ENCODE assay signal across 8 mouse cellular contexts in genomic region chr10:128410560-128410845, GRCm38 (mm10). TPM values are rescaled to one million over a fixed set of nuclear protein-coding genes. Genes with fewer than 3 reads are reported as not detected.
DNase-seq lines count a peak whose midpoint lies in the region; ATAC-seq and TF ChIP-seq lines count a peak whose summit lies in the region.

No protein-coding gene starts in this region.

- intact Hi-C loops in heart, postnatal 10 days (cut with DNase I): loop anchor here (2.0 kb wide), 2 partner anchors 32 to 126 kb away; no protein-coding TSS in a partner anchor

- DNase-seq in heart, postnatal 10 days: no peak
- no peak for DNase-seq in spleen, postnatal 4 days (ENCODE audit: low spot score in 2 of 2)
- no peak for DNase-seq in urinary bladder, adult 2 months (ENCODE audit: low spot score)
- no peak for DNase-seq in cerebellum, adult 11-12 months

- TF ChIP-seq EP300 in ES-Bruce4 (IDR thresholded peaks at IDR 0.05; ENCODE audit: insufficient read depth, low read depth, low read length): no peak

- 24% methylated on average over 4 of the region's 4 CpGs for WGBS in heart, embryonic 14.5 days
- WGBS in forebrain, embryonic 16.5 days: 25% methylated on average over 4 of the region's 4 CpGs
- 17% methylated on average over 4 of the region's 4 CpGs for WGBS in liver, embryonic 15.5 days (ENCODE audit: insufficient replicate concordance)

- peaks cover 10 to 30% of the 10 kb centered on the region in 2 experiments for H3K4me1 ChIP-seq in heart, embryonic 14.5 days (ENCODE audit: control insufficient read depth in 2 of 2, insufficient read depth in 2 of 2, low read length in 2 of 2)
- H3K4me1 ChIP-seq in ES-Bruce4 (ENCODE audit: control insufficient read depth, insufficient read depth, low read length): peaks cover 1% of the 10 kb centered on the region
- H3K4me1 ChIP-seq in forebrain, embryonic 16.5 days (replicated peaks; ENCODE audit: control insufficient read depth, insufficient read depth, low read length): peaks cover 40% of the 10 kb centered on the region
- H3K4me1 ChIP-seq in liver, embryonic 15.5 days (replicated peaks): peaks cover 53% of the 10 kb centered on the region

- H3K27ac ChIP-seq in heart, embryonic 14.5 days (replicated peaks in 1 of 2; ENCODE audit: control insufficient read depth in 1 of 2, insufficient read depth in 1 of 2, low read depth in 2 of 2, low read length in 2 of 2): peak overlapping the region; percentile 68 to 92
- peak overlapping the region; percentile 57 for H3K27ac ChIP-seq in ES-Bruce4 (ENCODE audit: insufficient read depth, low read length)
- H3K27ac ChIP-seq in forebrain, embryonic 16.5 days (ENCODE audit: low read length): 0 out of 2 replicates have a peak overlapping the region, but pooled peaks have one; percentile 8
- peak overlapping the region; percentile 82 for H3K27ac ChIP-seq in liver, embryonic 15.5 days (replicated peaks)

- no peak for ATAC-seq in heart, embryonic 14.5 days (ENCODE audit: insufficient number of reproducible peaks, insufficient read depth, low FRiP score, low read depth)
- ATAC-seq in forebrain, embryonic 16.5 days: no peak
- no peak for ATAC-seq in liver, embryonic 15.5 days (ENCODE audit: insufficient read depth)

- TF ChIP-seq CTCF in ES-Bruce4 (IDR thresholded peaks at IDR 0.05; ENCODE audit: low read depth, low read length): no peak

- peaks cover 48% of the 10 kb centered on the region for H3K36me3 ChIP-seq in heart, embryonic 14.5 days (ENCODE audit: control insufficient read depth, insufficient read depth, low read length)
- peaks cover 7% of the 10 kb centered on the region; the same call in 1 of the 2 replicates for H3K36me3 ChIP-seq in ES-Bruce4 (ENCODE audit: control insufficient read depth, insufficient read depth, low read length, poor library complexity, severe bottlenecking)
- peaks cover 3% of the 10 kb centered on the region; the same call in 1 of the 2 replicates for H3K36me3 ChIP-seq in forebrain, embryonic 16.5 days (ENCODE audit: control insufficient read depth, insufficient read depth)
- H3K36me3 ChIP-seq in liver, embryonic 15.5 days (replicated peaks): peaks cover 20% of the 10 kb centered on the region

- TF ChIP-seq POLR2A in ES-Bruce4 (IDR thresholded peaks at IDR 0.05; ENCODE audit: insufficient read depth, low read length): no peak

- H3K27me3 ChIP-seq in heart, embryonic 14.5 days (ENCODE audit: control insufficient read depth, insufficient read depth, low read length): no peaks in the 10 kb centered on the region
- H3K27me3 ChIP-seq in ES-Bruce4 (ENCODE audit: control insufficient read depth, insufficient read depth, low read length, poor library complexity, severe bottlenecking): no peaks in the 10 kb centered on the region
- H3K27me3 ChIP-seq in forebrain, embryonic 16.5 days (replicated peaks; ENCODE audit: control insufficient read depth, insufficient read depth, low read length): no peaks in the 10 kb centered on the region
- no peaks in the 10 kb centered on the region for H3K27me3 ChIP-seq in liver, embryonic 15.5 days

- H3K9ac ChIP-seq in heart, embryonic 14.5 days (ENCODE audit: low read length): peak overlapping the region; percentile 73
- H3K9ac ChIP-seq in ES-Bruce4 (ENCODE audit: low read depth, poor library complexity, severe bottlenecking): peak overlapping the region; percentile 71
- no peak overlapping the region for H3K9ac ChIP-seq in forebrain, embryonic 16.5 days (replicated peaks; ENCODE audit: low read depth, low read length)
- peak overlapping the region; percentile 79 for H3K9ac ChIP-seq in liver, embryonic 15.5 days

- H3K4me3 ChIP-seq in heart, embryonic 14.5 days (ENCODE audit: control insufficient read depth in 1 of 2, insufficient read depth in 1 of 2, low read depth in 1 of 2, low read length in 2 of 2): peak overlapping the region; percentile 36 to 82
- H3K4me3 ChIP-seq in ES-Bruce4 (ENCODE audit: low read depth, low read length): peak overlapping the region; percentile 50
- no peak overlapping the region; the same call in 1 of the 2 replicates for H3K4me3 ChIP-seq in forebrain, embryonic 16.5 days (replicated peaks; ENCODE audit: low read length)
- peak overlapping the region; percentile 84 for H3K4me3 ChIP-seq in liver, embryonic 15.5 days (replicated peaks)

- H3K4me2 ChIP-seq in heart, embryonic 14.5 days (ENCODE audit: low read length): peak overlapping the region; percentile 94
- H3K4me2 ChIP-seq in forebrain, embryonic 16.5 days (ENCODE audit: low read length): peak overlapping the region; percentile 88
- H3K4me2 ChIP-seq in liver, embryonic 15.5 days: peak overlapping the region; percentile 98

- no peaks in the 10 kb centered on the region for H3K9me3 ChIP-seq in heart, embryonic 14.5 days (ENCODE audit: control insufficient read depth, low read length)
- H3K9me3 ChIP-seq in ES-Bruce4 (replicated peaks; ENCODE audit: control insufficient read depth, insufficient read depth, low read length, poor library complexity, severe bottlenecking): no peaks in the 10 kb centered on the region
- H3K9me3 ChIP-seq in forebrain, embryonic 16.5 days (ENCODE audit: control insufficient read depth, low read length): no peaks in the 10 kb centered on the region
- no peaks in the 10 kb centered on the region for H3K9me3 ChIP-seq in liver, embryonic 15.5 days (replicated peaks)

RNA-seq across cellular contexts. Expression of gene Nabp2, which starts 0.8 kb away (rescaled TPM):
- 64.5 and 66.6 TPM in 2 replicates for polyA plus RNA-seq in heart, embryonic 14.5 days (2014; fragmentation: Nextera tagmentation; extraction: Ambion mirVana)
- total RNA-seq in heart, postnatal 10 days (2021): 10 to 100 TPM; 42.5 to 44.7 TPM
- polyA plus RNA-seq in ES-Bruce4 (2011; ENCODE audit: insufficient read depth, insufficient read length, low read depth, missing spikeins): 79.3 and 82.9 TPM in 2 replicates
- 139 and 147 TPM in 2 replicates for polyA plus RNA-seq in forebrain, embryonic 16.5 days (2015; fragmentation: Nextera tagmentation; extraction: Ambion mirVana)
- polyA plus RNA-seq in liver, embryonic 15.5 days (2015; fragmentation: Nextera tagmentation; extraction: Ambion mirVana): 35.3 and 37.5 TPM in 2 replicates
- polyA plus RNA-seq in urinary bladder, adult 2 months (2012; rRNA removed): 47.2 and 50.1 TPM in 2 replicates

RNA-seq across cellular contexts. Expression of gene Rnf41, which starts 1.0 kb away (rescaled TPM):
- 23.7 and 24.6 TPM in 2 replicates for polyA plus RNA-seq in heart, embryonic 14.5 days (2014; fragmentation: Nextera tagmentation; extraction: Ambion mirVana)
- 10 to 100 TPM; 24.0 to 24.8 TPM for total RNA-seq in heart, postnatal 10 days (2021)
- polyA plus RNA-seq in ES-Bruce4 (2011; ENCODE audit: insufficient read depth, insufficient read length, low read depth, missing spikeins): 33.3 and 37.4 TPM in 2 replicates
- 121 and 122 TPM in 2 replicates for polyA plus RNA-seq in forebrain, embryonic 16.5 days (2015; fragmentation: Nextera tagmentation; extraction: Ambion mirVana)
- 8.5 and 9.6 TPM in 2 replicates for polyA plus RNA-seq in liver, embryonic 15.5 days (2015; fragmentation: Nextera tagmentation; extraction: Ambion mirVana)
- polyA plus RNA-seq in urinary bladder, adult 2 months (2012; rRNA removed): 25.4 and 25.5 TPM in 2 replicates

RNA-seq across cellular contexts. Expression of gene Slc39a5, which starts 9.5 kb away (rescaled TPM):
- polyA plus RNA-seq in heart, embryonic 14.5 days (2014; fragmentation: Nextera tagmentation; extraction: Ambion mirVana): not detected in 2 replicates
- total RNA-seq in heart, postnatal 10 days (2021): not detected
- 0.31 TPM in 1 of 2 replicates, not detected in the other for polyA plus RNA-seq in ES-Bruce4 (2011; ENCODE audit: insufficient read depth, insufficient read length, low read depth, missing spikeins)
- polyA plus RNA-seq in forebrain, embryonic 16.5 days (2015; fragmentation: Nextera tagmentation; extraction: Ambion mirVana): 0.10 and 0.25 TPM in 2 replicates
- polyA plus RNA-seq in liver, embryonic 15.5 days (2015; fragmentation: Nextera tagmentation; extraction: Ambion mirVana): 69.9 and 90.8 TPM in 2 replicates
- not detected in 2 replicates for polyA plus RNA-seq in urinary bladder, adult 2 months (2012; rRNA removed)

RNA-seq across cellular contexts. Expression of gene Ankrd52, which starts 33.6 kb away (rescaled TPM):
- 7.9 and 9.9 TPM in 2 replicates for polyA plus RNA-seq in heart, embryonic 14.5 days (2014; fragmentation: Nextera tagmentation; extraction: Ambion mirVana)
- total RNA-seq in heart, postnatal 10 days (2021): 10 to 100 TPM; 43.1 to 43.7 TPM
- 28.8 and 29.0 TPM in 2 replicates for polyA plus RNA-seq in ES-Bruce4 (2011; ENCODE audit: insufficient read depth, insufficient read length, low read depth, missing spikeins)
- polyA plus RNA-seq in forebrain, embryonic 16.5 days (2015; fragmentation: Nextera tagmentation; extraction: Ambion mirVana): 11.3 and 13.2 TPM in 2 replicates
- polyA plus RNA-seq in liver, embryonic 15.5 days (2015; fragmentation: Nextera tagmentation; extraction: Ambion mirVana): 4.9 and 5.6 TPM in 2 replicates
- polyA plus RNA-seq in urinary bladder, adult 2 months (2012; rRNA removed): 19.9 and 26.5 TPM in 2 replicates

RNA-seq across cellular contexts. Expression of gene Coq10a, which starts 41.7 kb away (rescaled TPM):
- 23.5 TPM in 2 replicates for polyA plus RNA-seq in heart, embryonic 14.5 days (2014; fragmentation: Nextera tagmentation; extraction: Ambion mirVana)
- total RNA-seq in heart, postnatal 10 days (2021): 100 to 1,000 TPM; 156 to 159 TPM
- polyA plus RNA-seq in ES-Bruce4 (2011; ENCODE audit: insufficient read depth, insufficient read length, low read depth, missing spikeins): 18.7 and 20.2 TPM in 2 replicates
- 32.2 and 32.7 TPM in 2 replicates for polyA plus RNA-seq in forebrain, embryonic 16.5 days (2015; fragmentation: Nextera tagmentation; extraction: Ambion mirVana)
- polyA plus RNA-seq in liver, embryonic 15.5 days (2015; fragmentation: Nextera tagmentation; extraction: Ambion mirVana): 4.6 and 5.2 TPM in 2 replicates
- polyA plus RNA-seq in urinary bladder, adult 2 months (2012; rRNA removed): 63.6 and 66.9 TPM in 2 replicates

Comparison
In these comparisons a context has a peak if more than half of its experiments do, and no peak if none do; other contexts are left out.
1. H3K27ac ChIP-seq: peak in every context shown above with its lines; median percentile 82 in liver, embryonic 15.5 days; 80 in heart, embryonic 14.5 days; 57 in ES-Bruce4; 8 in forebrain, embryonic 16.5 days.
2. RNA of gene Slc39a5, which starts 9.5 kb away (polyA plus RNA-seq): 69.9 to 90.8 TPM in liver, embryonic 15.5 days; 0.31 TPM in ES-Bruce4, not detected in heart, embryonic 14.5 days, 0.10 to 0.25 TPM in forebrain, embryonic 16.5 days and not detected in urinary bladder, adult 2 months; every median in the first group is over 10 times any median in the second.
3. Peak in every context shown above with its lines, with median percentiles within 50 percentile points of each other: H3K4me2 ChIP-seq.